Mouse (Mus musculus) neural tube, embryonic 12.5 days (tissue): ENCODE measurements around the gene Plac9a. TPM values are rescaled to one million over a fixed set of nuclear protein-coding genes. Genes with fewer than 3 reads are reported as not detected.
"Not testable (repeated sequence)": the region's sequence is repeated elsewhere in the genome, so short reads cannot be mapped to it uniquely, and the experiment has no call there.

Source experiments
- ATAC-seq: fragments of 200-750 bp; cut with Nextera tagmentation; 2 replicates; pipeline ENCODE4 v1.8.0; 2017; ENCODE audit warnings: low read depth, mild to moderate bottlenecking, moderate TSS enrichment, moderate library complexity; ENCODE audit not compliant: low FRiP score
- H3K27ac ChIP-seq: fragments of 300-500 bp; sonication (generic); 2 replicates; pipeline ENCODE4 v1.5.1; 2016
- H3K27me3 ChIP-seq: fragments of 300-500 bp; sonication (generic); replicated peaks from 2 replicates; pipeline ENCODE4 v1.6.1; 2016; ENCODE audit warnings: mild to moderate bottlenecking
- H3K36me3 ChIP-seq: fragments of 300-500 bp; sonication (generic); 2 replicates; pipeline ENCODE4 v1.6.1; 2016; ENCODE audit warnings: mild to moderate bottlenecking
- H3K4me1 ChIP-seq: fragments of 300-500 bp; sonication (generic); 2 replicates; pipeline ENCODE4 v1.6.1; 2016
- H3K4me2 ChIP-seq: fragments of 300-500 bp; sonication (generic); replicated peaks from 2 replicates; pipeline ENCODE4 v1.6.1; 2016; ENCODE audit warnings: mild to moderate bottlenecking
- H3K4me3 ChIP-seq: fragments of 300-500 bp; sonication (generic); 2 replicates; pipeline ENCODE4 v1.5.1; 2016
- H3K9ac ChIP-seq: fragments of 300-500 bp; sonication (generic); 2 replicates; pipeline ENCODE4 v1.6.1; 2016; ENCODE audit warnings: mild to moderate bottlenecking
- H3K9me3 ChIP-seq: fragments of 300-500 bp; sonication (generic); 2 replicates; pipeline ENCODE4 v1.6.1; 2016; ENCODE audit warnings: mild to moderate bottlenecking
- WGBS: fragments of 180-500 bp; shearing (Covaris S2); methylation state at CpG from one replicate; pipeline ENCODE4 v1.1.7; 2016; 5-methylcytosine and 5-hydroxymethylcytosine counted together
- polyA plus RNA-seq: library from polyadenylated mRNA; unstranded; fragments of >200 nt; fragmentation: Nextera tagmentation; extraction: Ambion mirVana; gene quantifications from 2 replicates; pipeline ENCODE4 v1.2.1, GENCODE M21; 2016

The Plac9a gene
- polyA plus RNA-seq, 1 experiment from 2014 or later: not detected

- no peaks in the 10 kb centered on the region for H3K4me1 ChIP-seq
- H3K27ac ChIP-seq: no peak overlapping the region
- WGBS: 46% methylated on average over 3 of the region's 3 CpGs
- H3K9me3 ChIP-seq: no peaks in the 10 kb centered on the region
- H3K4me2 ChIP-seq: no peak overlapping the region
- no peaks in the 10 kb centered on the region for H3K27me3 ChIP-seq
- H3K36me3 ChIP-seq: no peaks in the 10 kb centered on the region
- no peak overlapping the region for H3K9ac ChIP-seq
- no peak for ATAC-seq
- H3K4me3 ChIP-seq: no peak overlapping the region
Observed at GRCm38 (mm10) chr14:25857168-25857621, 45.7 kb downstream of the Plac9a start.

- H3K4me3 ChIP-seq: no peak overlapping the region
- 80% methylated on average over 8 of the region's 8 CpGs for WGBS
- no peak for ATAC-seq
- H3K36me3 ChIP-seq: no peaks in the 10 kb centered on the region
- no peak overlapping the region for H3K27ac ChIP-seq
- H3K9me3 ChIP-seq: no peaks in the 10 kb centered on the region
- no peaks in the 10 kb centered on the region for H3K27me3 ChIP-seq
- H3K4me1 ChIP-seq: no peaks in the 10 kb centered on the region
- H3K9ac ChIP-seq: no peak overlapping the region
- no peak overlapping the region for H3K4me2 ChIP-seq
Observed at GRCm38 (mm10) chr14:25855241-25855885, 47.5 kb downstream of the Plac9a start.

- WGBS: 91% methylated on average over 16 of the region's 16 CpGs
- Histone ChIP-seq H3K27ac (no peak overlapping the region), H3K4me3 (no peak overlapping the region), H3K36me3 (no peaks in the 10 kb centered on the region), H3K9ac (no peak overlapping the region), H3K9me3 (no peaks in the 10 kb centered on the region), H3K27me3 (no peaks in the 10 kb centered on the region), H3K4me2 (no peak overlapping the region), H3K4me1 (no peaks in the 10 kb centered on the region)
- ATAC-seq: no peak
Observed at GRCm38 (mm10) chr14:25853717-25854452, 49.0 kb downstream of the Plac9a start.

GRCm38 (mm10) chr14:25853295-25853694 is 49.6 kb downstream of the Plac9a start:
- Histone ChIP-seq H3K4me2 (no peak overlapping the region), H3K27me3 (no peaks in the 10 kb centered on the region), H3K4me3 (no peak overlapping the region), H3K4me1 (no peaks in the 10 kb centered on the region), H3K9ac (no peak overlapping the region), H3K9me3 (no peaks in the 10 kb centered on the region), H3K36me3 (no peaks in the 10 kb centered on the region), H3K27ac (no peak overlapping the region)
- ATAC-seq: no peak
- WGBS: 62% methylated on average over 6 of the region's 6 CpGs

- Histone ChIP-seq H3K36me3 (no peaks in the 10 kb centered on the region), H3K4me3 (no peak overlapping the region), H3K27me3 (no peaks in the 10 kb centered on the region), H3K4me2 (no peak overlapping the region), H3K4me1 (no peaks in the 10 kb centered on the region), H3K9me3 (no peaks in the 10 kb centered on the region), H3K27ac (no peak overlapping the region), H3K9ac (no peak overlapping the region)
- ATAC-seq: no peak
- WGBS: 86% methylated on average over 11 of the region's 11 CpGs
Observed at GRCm38 (mm10) chr14:25852121-25852561, 50.8 kb downstream of the Plac9a start.

DNA sequence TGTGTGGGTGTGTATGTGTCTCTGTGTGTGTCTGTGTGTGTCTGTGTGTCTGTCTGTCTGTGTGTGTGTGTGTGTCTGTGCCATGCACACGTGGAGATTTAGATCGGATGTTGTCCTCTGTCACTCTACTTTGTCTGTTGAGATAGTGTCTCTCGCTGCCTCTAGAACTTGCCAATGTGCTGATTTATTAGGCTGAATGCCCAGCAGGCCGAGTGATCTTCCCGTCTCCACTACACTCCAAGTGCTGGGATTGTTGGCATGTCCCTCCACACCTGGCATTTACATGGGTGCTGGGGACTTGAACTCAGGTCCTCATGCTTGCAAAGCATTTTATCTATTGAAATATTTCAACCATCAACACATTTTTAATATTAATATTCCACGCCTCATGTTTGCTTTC is 51.7 kb downstream of the Plac9a start:
- no peak overlapping the region for H3K4me3 ChIP-seq
- no peak overlapping the region for H3K9ac ChIP-seq
- 78% methylated on average over 6 of the region's 6 CpGs for WGBS
- H3K36me3 ChIP-seq: no peaks in the 10 kb centered on the region
- H3K27me3 ChIP-seq: no peaks in the 10 kb centered on the region
- H3K27ac ChIP-seq: no peak overlapping the region
- no peaks in the 10 kb centered on the region for H3K4me1 ChIP-seq
- no peak for ATAC-seq
- H3K9me3 ChIP-seq: no peaks in the 10 kb centered on the region
- no peak overlapping the region for H3K4me2 ChIP-seq

GRCm38 (mm10) chr14:25850433-25850832 is 52.5 kb downstream of the Plac9a start:
- no peak overlapping the region for H3K27ac ChIP-seq
- H3K4me3 ChIP-seq: no peak overlapping the region
- H3K9me3 ChIP-seq: no peaks in the 10 kb centered on the region
- ATAC-seq: no peak
- H3K9ac ChIP-seq: no peak overlapping the region
- WGBS: 95% methylated on average over 2 of the region's 2 CpGs
- H3K4me2 ChIP-seq: no peak overlapping the region
- H3K4me1 ChIP-seq: no peaks in the 10 kb centered on the region
- H3K36me3 ChIP-seq: no peaks in the 10 kb centered on the region
- no peaks in the 10 kb centered on the region for H3K27me3 ChIP-seq

GRCm38 (mm10) chr14:25848708-25849107 is 54.2 kb downstream of the Plac9a start:
- H3K4me2 ChIP-seq, H3K9me3 ChIP-seq, H3K27ac ChIP-seq, H3K27me3 ChIP-seq, H3K4me3 ChIP-seq, ATAC-seq, H3K4me1 ChIP-seq, H3K36me3 ChIP-seq, H3K9ac ChIP-seq: not testable (repeated sequence)
- 81% methylated on average over 3 of the region's 4 CpGs for WGBS

DNA sequence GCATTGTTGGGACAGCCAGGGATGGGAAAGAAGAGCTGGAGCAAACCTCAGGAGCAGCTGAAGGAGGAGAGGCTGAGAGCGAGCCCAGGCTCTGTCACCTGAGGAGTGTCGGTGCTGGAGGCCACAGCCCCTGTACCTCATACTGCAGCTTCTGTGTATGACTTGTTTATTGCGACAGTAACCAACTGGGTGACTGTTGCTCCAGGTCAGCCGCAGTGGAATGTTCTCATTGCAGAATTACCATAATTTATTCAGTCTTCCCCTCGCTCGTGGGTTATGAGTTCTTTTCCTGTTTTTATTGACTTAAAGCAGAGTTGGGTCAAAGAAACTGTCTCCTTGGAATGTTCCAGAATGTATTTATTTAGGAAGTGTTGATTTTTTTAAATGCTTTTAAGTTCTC is 54.7 kb downstream of the Plac9a start:
- no peaks in the 10 kb centered on the region for H3K9me3 ChIP-seq
- no peaks in the 10 kb centered on the region for H3K36me3 ChIP-seq
- no peak overlapping the region for H3K27ac ChIP-seq
- ATAC-seq: no peak
- peaks cover 9% of the 10 kb centered on the region for H3K27me3 ChIP-seq
- H3K4me2 ChIP-seq: no peak overlapping the region
- H3K4me1 ChIP-seq: no peaks in the 10 kb centered on the region
- WGBS: 75% methylated on average over 6 of the region's 6 CpGs
- H3K9ac ChIP-seq: no peak overlapping the region
- H3K4me3 ChIP-seq: no peak overlapping the region

DNA sequence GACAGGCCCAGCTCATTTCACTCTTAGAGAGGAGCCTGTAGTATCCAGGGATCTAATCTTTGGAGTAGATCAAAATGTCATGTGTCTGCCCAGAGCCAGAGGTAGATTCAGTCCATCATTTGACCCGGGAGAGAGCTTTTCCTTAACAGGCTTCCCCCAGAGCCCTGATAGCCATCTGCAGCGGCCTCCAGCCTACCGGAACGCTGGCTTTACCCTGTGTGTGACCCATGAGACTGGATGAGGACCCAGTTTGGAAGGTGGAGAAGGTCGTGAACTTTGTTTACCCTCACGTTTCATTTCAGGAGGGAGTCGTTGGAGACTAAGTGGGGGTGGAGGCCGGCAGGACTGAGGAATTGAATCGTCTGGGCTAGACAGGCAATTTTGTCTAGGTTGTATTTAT is 55.2 kb downstream of the Plac9a start:
- 30% methylated on average over 9 of the region's 9 CpGs for WGBS
- H3K9me3 ChIP-seq: no peaks in the 10 kb centered on the region
- no peak overlapping the region for H3K9ac ChIP-seq
- H3K36me3 ChIP-seq: no peaks in the 10 kb centered on the region
- H3K4me1 ChIP-seq: peaks cover 3% of the 10 kb centered on the region
- no peak for ATAC-seq
- no peak overlapping the region for H3K27ac ChIP-seq
- H3K4me3 ChIP-seq: no peak overlapping the region
- H3K4me2 ChIP-seq: no peak overlapping the region
- peaks cover 15% of the 10 kb centered on the region for H3K27me3 ChIP-seq

DNA sequence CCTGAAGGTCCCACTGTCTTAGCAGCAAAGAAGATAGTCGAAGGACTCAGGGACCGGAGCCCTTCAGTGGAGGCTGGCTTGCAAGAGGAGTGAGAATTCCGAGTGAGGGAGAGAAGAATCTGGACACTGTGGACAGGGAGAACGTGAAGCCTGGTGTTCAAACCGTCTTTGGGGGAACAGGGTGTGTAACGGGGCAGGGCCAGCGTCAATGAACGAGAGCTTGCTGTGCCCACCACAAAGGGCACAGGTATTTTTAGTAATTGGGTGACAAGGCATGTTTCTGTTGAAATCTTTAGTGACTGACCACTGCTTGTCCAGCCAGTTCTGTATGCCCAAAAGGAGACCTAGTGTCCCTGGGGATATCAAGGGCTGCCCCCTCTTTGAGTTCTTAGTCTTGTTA is 56.4 kb downstream of the Plac9a start:
- Histone ChIP-seq H3K4me1 (peaks cover 14% of the 10 kb centered on the region), H3K27ac (no peak overlapping the region), H3K27me3 (peaks cover 26% of the 10 kb centered on the region), H3K9me3 (no peaks in the 10 kb centered on the region), H3K9ac (no peak overlapping the region), H3K4me3 (no peak overlapping the region), H3K36me3 (no peaks in the 10 kb centered on the region), H3K4me2 (no peak overlapping the region)
- 89% methylated on average over 8 of the region's 8 CpGs for WGBS
- ATAC-seq: no peak

DNA sequence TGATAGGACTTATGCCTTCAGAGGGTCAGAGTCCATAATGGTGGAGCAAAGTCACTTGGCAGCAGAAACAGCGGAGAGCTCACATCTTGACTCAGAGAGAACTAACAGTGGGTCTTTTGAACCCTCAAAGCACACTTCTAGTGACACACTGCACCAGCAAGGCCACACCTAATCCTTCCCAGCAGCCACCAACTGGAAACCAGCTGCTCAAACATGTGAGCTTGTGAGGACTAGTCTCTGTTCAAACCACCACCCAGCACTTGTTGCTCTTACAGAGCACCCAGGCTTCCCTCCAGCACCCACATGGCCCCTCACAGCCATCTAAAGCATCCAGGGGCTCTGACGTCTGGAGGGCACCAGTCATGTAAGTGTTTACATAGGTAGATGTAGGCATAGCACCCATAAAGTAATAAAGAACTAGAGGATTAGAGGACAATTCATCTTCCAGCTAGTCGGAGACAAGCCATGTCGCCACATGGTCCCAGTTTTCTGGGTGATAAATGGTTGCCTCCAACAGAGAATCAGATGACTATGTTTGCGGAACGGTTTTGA is 57.0 kb downstream of the Plac9a start:
- no peak overlapping the region for H3K9ac ChIP-seq
- no peaks in the 10 kb centered on the region for H3K36me3 ChIP-seq
- no peak overlapping the region for H3K27ac ChIP-seq
- peaks cover 28% of the 10 kb centered on the region for H3K27me3 ChIP-seq
- 81% methylated on average over 6 of the region's 6 CpGs for WGBS
- H3K9me3 ChIP-seq: no peaks in the 10 kb centered on the region
- no peak overlapping the region for H3K4me2 ChIP-seq
- peaks cover 14% of the 10 kb centered on the region for H3K4me1 ChIP-seq
- H3K4me3 ChIP-seq: no peak overlapping the region
- no peak for ATAC-seq
